In the genomic region with DNA sequence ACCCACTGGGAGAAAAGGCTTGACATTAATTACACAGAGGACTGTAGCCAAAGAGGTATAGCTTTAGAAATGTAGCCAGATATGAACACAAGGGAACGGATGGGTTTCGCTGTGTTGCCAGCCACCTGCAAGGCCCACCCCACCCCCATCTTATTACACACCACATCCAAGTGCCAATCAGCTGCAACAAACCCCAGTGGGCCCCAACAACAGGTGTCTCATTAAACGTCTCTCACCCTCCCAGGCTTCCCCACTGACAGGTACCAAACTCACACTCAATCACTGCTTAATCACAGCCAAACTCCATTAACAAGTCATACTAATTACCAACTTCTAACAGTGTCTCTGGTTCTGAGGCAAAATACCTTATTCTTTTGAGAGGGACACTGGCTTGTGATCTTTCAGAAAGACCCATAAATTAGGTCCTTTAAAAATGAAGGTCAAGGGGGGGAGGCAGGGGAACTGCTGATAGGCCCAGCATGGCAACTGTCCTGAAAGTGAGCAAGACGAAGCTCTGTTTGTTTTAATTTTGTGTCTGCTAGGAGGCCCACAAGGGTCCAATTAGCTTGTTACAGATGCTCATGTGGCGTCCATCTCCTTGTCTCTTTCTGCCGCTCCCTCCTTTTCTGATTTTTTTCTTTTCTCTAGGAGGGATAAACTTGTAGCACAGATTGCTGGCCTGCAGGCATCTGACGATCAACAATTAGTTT, we compare ENCODE assay signal across 18 mouse cellular contexts.
A peak's percentile ranks its signal among the peaks of the same experiment; 100 is the strongest.
DNase-seq lines count a peak whose midpoint lies in the region; ATAC-seq and TF ChIP-seq lines count a peak whose summit lies in the region.
"Had no signal": no experiment of that assay in that cellular context is flagged by ENCODE, and none has a peak within 500 bp of the region (broad histone marks: within the 10 kb centered on the region; RNA-seq: fewer than 3 reads in every experiment).

No protein-coding gene starts in this region.

- H3K4me2 ChIP-seq in forebrain, embryonic 14.5 days (ENCODE audit: low read length), result no peak overlapping the region
- no peak overlapping the region for H3K4me2 ChIP-seq in forebrain, embryonic 11.5 days (ENCODE audit: low read depth, low read length, severe bottlenecking)
- no peak overlapping the region for H3K4me2 ChIP-seq in hindbrain, embryonic 12.5 days (replicated peaks)
- H3K4me2 ChIP-seq: embryonic facial prominence, embryonic 12.5 days; limb, embryonic 15.5 days; lung, embryonic 14.5 days had no signal

- H3K36me3 ChIP-seq in forebrain, embryonic 14.5 days (ENCODE audit: control insufficient read depth, insufficient read depth, low read length), result no peaks in the 10 kb centered on the region
- no peaks in the 10 kb centered on the region for H3K36me3 ChIP-seq in forebrain, embryonic 11.5 days (ENCODE audit: control insufficient read depth, insufficient read depth, low read length)
- H3K36me3 ChIP-seq in hindbrain, embryonic 12.5 days, result no peaks in the 10 kb centered on the region
- H3K36me3 ChIP-seq: embryonic facial prominence, embryonic 12.5 days; heart, embryonic 10.5 days; limb, embryonic 15.5 days had no signal

- peaks cover 3% of the 10 kb centered on the region; the same call in 1 of the 2 replicates for H3K4me1 ChIP-seq in forebrain, embryonic 14.5 days (ENCODE audit: control insufficient read depth, insufficient read depth, low read length)
- no peaks in the 10 kb centered on the region for H3K4me1 ChIP-seq in forebrain, embryonic 11.5 days (replicated peaks; ENCODE audit: control insufficient read depth, insufficient read depth, low read length)
- no peaks in the 10 kb centered on the region for H3K4me1 ChIP-seq in hindbrain, embryonic 12.5 days
- H3K4me1 ChIP-seq: embryonic facial prominence, embryonic 12.5 days; heart, embryonic 10.5 days; limb, embryonic 15.5 days had no signal

- no peaks in the 10 kb centered on the region for H3K9me3 ChIP-seq in forebrain, embryonic 14.5 days (replicated peaks; ENCODE audit: control insufficient read depth, low read length)
- H3K9me3 ChIP-seq in forebrain, embryonic 11.5 days (ENCODE audit: control insufficient read depth, low read length), result no peaks in the 10 kb centered on the region
- no peaks in the 10 kb centered on the region for H3K9me3 ChIP-seq in hindbrain, embryonic 12.5 days (replicated peaks)
- H3K9me3 ChIP-seq: embryonic facial prominence, embryonic 12.5 days; heart, embryonic 10.5 days; limb, embryonic 15.5 days had no signal

- no peak overlapping the region for H3K27ac ChIP-seq in forebrain, embryonic 14.5 days (ENCODE audit: low read depth, low read length)
- H3K27ac ChIP-seq in forebrain, embryonic 11.5 days (ENCODE audit: low read depth, low read length), result no peak overlapping the region
- H3K27ac ChIP-seq in hindbrain, embryonic 12.5 days, result no peak overlapping the region
- H3K27ac ChIP-seq: embryonic facial prominence, embryonic 12.5 days; heart, embryonic 10.5 days; limb, embryonic 15.5 days; liver, embryonic 14.5 days had no signal

- no peaks in the 10 kb centered on the region for H3K27me3 ChIP-seq in forebrain, embryonic 14.5 days (replicated peaks; ENCODE audit: control insufficient read depth, insufficient read depth, low read length)
- no peaks in the 10 kb centered on the region for H3K27me3 ChIP-seq in forebrain, embryonic 11.5 days (ENCODE audit: control insufficient read depth, insufficient read depth, low read length)
- H3K27me3 ChIP-seq in hindbrain, embryonic 12.5 days, result no peaks in the 10 kb centered on the region
- H3K27me3 ChIP-seq: embryonic facial prominence, embryonic 12.5 days; limb, embryonic 15.5 days had no signal

- H3K9ac ChIP-seq in forebrain, embryonic 14.5 days (ENCODE audit: low read length), result no peak overlapping the region
- H3K9ac ChIP-seq in forebrain, embryonic 11.5 days (ENCODE audit: low read length), result no peak overlapping the region
- no peak overlapping the region for H3K9ac ChIP-seq in hindbrain, embryonic 12.5 days
- H3K9ac ChIP-seq: embryonic facial prominence, embryonic 12.5 days; limb, embryonic 15.5 days; liver, embryonic 14.5 days; lung, embryonic 14.5 days had no signal

- DNase-seq in forebrain, embryonic 14.5 days (ENCODE audit: low spot score), result peak; percentile 70
- DNase-seq in forebrain, embryonic 11.5 days (ENCODE audit: low spot score), result no peak
- DNase-seq in brain, embryonic 14.5 days (ENCODE audit: low read depth), result peak; percentile 89
- DNase-seq in hindlimb bud, embryonic 11.5 days (ENCODE audit: extremely low spot score, low read depth, low spot score), result peak; percentile 18
- no peak for DNase-seq in embryo, embryonic 10 days (ENCODE audit: low spot score)
- no peak for DNase-seq in embryo, embryonic 10.5 days (ENCODE audit: low spot score)
- DNase-seq: adrenal gland, postnatal 25 days; cerebellum, adult 9-11 months; kidney, adult 18-20 months; kidney, postnatal 4 days; lung, embryonic 14.5 days; spleen, adult 18-20 months; thymus, postnatal 14 days had no signal

- ATAC-seq in forebrain, embryonic 14.5 days, result peak; percentile 92
- no peak; the same call in 1 of the 2 replicates for ATAC-seq in forebrain, embryonic 11.5 days (replicated peaks; ENCODE audit: low FRiP score)
- peak; percentile 64 for ATAC-seq in hindbrain, embryonic 12.5 days (ENCODE audit: low FRiP score)

- TF ChIP-seq CTCF in brain, embryonic 14.5 days (IDR thresholded peaks at IDR 0.05; ENCODE audit: borderline replicate concordance, extremely low read depth, insufficient read depth, insufficient read length), result no peak

- WGBS in forebrain, embryonic 14.5 days, result 23% methylated on average over 7 of the region's 7 CpGs
- 58% methylated on average over 7 of the region's 7 CpGs for WGBS in forebrain, embryonic 11.5 days
- 50% methylated on average over 7 of the region's 7 CpGs for WGBS in hindbrain, embryonic 12.5 days

- H3K4me3 ChIP-seq in forebrain, embryonic 14.5 days (ENCODE audit: low read depth, low read length), result no peak overlapping the region
- H3K4me3 ChIP-seq in forebrain, embryonic 11.5 days (ENCODE audit: low read depth, low read length), result no peak overlapping the region
- no peak overlapping the region for H3K4me3 ChIP-seq in hindbrain, embryonic 12.5 days
- H3K4me3 ChIP-seq: embryonic facial prominence, embryonic 12.5 days; heart, embryonic 10.5 days; limb, embryonic 15.5 days had no signal

- TF ChIP-seq POLR2A in brain, embryonic 14.5 days (IDR thresholded peaks at IDR 0.05; ENCODE audit: borderline replicate concordance, extremely low read depth, insufficient read depth, insufficient read length, poor library complexity, severe bottlenecking), result no peak

Comparison
In these comparisons a context has a peak if more than half of its experiments do, and no peak if none do; other contexts are left out.
1. DNase-seq: peak in forebrain, embryonic 14.5 days (single experiment), brain, embryonic 14.5 days (single experiment) and hindlimb bud, embryonic 11.5 days (single experiment); none in forebrain, embryonic 11.5 days (single experiment), embryo, embryonic 10 days (single experiment) and embryo, embryonic 10.5 days (single experiment).